Mouse (Mus musculus) left cerebral cortex, postnatal 14 days (tissue): ENCODE measurements around the gene Mtfmt. TPM values are rescaled to one million over a fixed set of nuclear protein-coding genes. Genes with fewer than 3 reads are reported as not detected.

Source experiments
- DNase-seq, 2 experiments: peaks; one replicate each; pipeline ENCODE4 v3.0.0; 2021 to 2022; ENCODE audit warnings: low spot score in 2 of 2, mixed read lengths in 1 of 2
- intact Hi-C: fragments of 180-260 bp; cut with DNase I; formaldehyde crosslinking; loops from one replicate; pipeline ENCODE4 v1.15.1; 2025
- total RNA-seq, 2 experiments: library from RNA; stranded (reverse); gene quantifications; 2 replicates each; pipeline ENCODE4 v1.2.3; 2021

Gene Mtfmt
- total RNA-seq, 2 experiments from 2014 or later, result 16.3 to 18.5 TPM

DNA sequence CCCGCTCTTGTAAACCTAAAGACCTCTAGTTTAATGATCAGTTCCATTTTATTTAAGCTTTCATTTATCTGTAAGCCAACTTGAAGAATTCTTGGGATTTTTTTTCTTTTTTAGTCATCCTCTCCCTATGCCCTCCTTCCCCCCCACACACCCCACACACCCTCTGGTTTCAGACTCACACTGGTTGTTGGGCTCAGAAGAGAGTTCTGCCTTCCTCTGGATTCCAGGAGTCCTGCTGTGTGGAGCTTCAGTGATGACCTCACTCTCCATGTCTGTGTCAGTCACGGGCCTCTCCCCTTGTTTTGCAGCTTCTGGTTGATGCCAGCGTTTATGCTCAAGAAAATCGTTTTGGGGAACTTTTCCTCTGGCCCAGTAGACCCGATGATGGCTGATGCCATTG is 44.5 kb downstream of the Mtfmt start:
- intact Hi-C loops, result no loop called here
- DNase-seq, result no peak

DNA sequence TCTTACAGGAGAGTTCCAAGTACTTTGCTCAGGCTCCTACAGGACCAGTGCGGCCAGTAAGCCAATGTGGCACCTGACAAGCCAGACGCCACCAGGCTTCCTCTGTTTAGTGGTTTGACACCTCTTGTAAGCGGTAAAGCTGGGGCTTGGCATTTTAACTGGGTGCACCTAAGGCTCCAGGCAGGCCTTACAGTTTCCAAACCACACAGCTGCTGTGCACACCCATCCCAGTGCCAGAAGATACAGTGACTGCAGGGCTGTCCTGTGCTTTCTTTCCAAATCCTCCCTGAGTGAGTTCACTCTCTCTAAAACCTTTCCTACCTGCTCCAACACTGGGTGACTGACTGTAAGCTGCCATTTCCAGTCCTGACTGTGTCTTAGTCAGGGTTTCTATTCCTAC is 55.9 kb downstream of the Mtfmt start:
- no peak for DNase-seq
- intact Hi-C loops, result no loop called here

DNA sequence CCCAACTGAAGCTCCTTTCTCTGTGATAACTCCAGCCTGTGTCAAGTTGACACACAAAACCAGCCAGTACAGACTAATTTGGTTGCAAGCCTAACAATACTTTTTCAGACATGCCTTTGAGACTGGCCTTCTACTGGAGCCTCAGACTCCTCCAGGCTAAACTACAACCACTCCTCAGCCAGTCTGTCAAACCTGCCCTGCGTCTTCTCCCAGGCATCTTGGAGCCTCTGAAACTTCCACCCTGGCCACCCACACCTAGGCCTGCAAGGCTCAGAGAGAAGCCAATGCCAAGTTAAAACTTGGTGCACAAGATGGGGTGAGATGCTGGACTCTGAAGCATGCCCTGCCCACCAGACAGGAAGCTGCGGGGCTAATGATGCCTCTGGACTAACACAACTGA is 56.8 kb downstream of the Mtfmt start:
- intact Hi-C loops, result no loop called here
- no peak for DNase-seq

DNA sequence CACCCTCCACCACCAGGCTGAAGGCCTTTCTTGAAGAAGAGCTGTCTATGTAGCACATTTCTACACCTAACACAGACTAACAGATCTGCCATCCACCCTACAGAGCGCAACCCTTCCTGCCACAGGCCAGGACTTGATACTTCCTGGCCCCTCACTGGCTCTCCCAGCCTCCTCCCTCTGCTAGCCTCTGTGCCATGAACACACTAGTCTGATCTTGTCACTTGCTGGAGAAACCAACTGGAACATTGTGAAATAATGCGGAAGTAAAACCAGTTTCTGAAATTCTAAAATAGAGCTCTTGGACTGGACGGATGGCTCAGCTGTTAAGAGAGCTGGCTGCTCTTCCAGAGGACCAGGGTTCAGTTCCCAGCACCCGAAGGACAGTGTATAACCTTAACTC is 57.3 kb downstream of the Mtfmt start:
- intact Hi-C loops, result no loop called here
- no peak for DNase-seq

DNA sequence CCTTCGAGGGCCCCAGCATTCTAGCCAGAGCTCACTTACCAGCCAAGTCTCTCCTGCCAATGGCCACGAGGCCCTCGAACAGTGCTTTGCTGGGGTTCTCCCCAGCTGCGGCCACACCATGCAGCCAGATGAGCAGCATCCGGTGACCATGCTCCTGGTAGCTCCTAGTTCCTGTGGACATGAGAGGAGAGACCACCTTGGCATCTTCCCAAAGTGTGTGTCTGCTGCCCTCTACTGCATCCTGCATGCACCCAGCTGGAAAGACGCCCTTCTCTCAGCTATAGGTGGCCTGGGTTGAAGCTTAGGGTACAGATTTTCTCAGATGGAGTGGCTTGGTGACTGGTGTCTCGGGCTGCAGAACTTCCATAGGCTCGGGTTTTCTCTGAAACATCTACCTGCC is 66.6 kb downstream of the Mtfmt start:
- no peak for DNase-seq
- intact Hi-C loops, result no loop called here

Other genes starting within 250 kb of the Mtfmt start
- 1 to 10 TPM; 3.1 to 3.9 TPM for gene Parp16, start 240.4 kb upstream of the Mtfmt start, total RNA-seq
- not detected for gene Cilp, start 170.6 kb upstream of the Mtfmt start, total RNA-seq
- 10 to 100 TPM; 27.3 to 28.3 TPM for gene Clpx, start 141.5 kb upstream of the Mtfmt start, total RNA-seq
- gene Pdcd7, start 89.7 kb upstream of the Mtfmt start, total RNA-seq, result 10 to 100 TPM; 21.5 to 22.6 TPM
- gene Ubap1l, start 74.7 kb upstream of the Mtfmt start, total RNA-seq, result 1 to 10 TPM; 3.3 to 3.7 TPM
- gene Kbtbd13, start 44.1 kb upstream of the Mtfmt start, total RNA-seq, result under 1 TPM in 1 of 2 experiments, not detected in 1; 0.15 TPM
- 1 to 10 TPM; 2.6 to 3.3 TPM for gene Rasl12, start 37.3 kb upstream of the Mtfmt start, total RNA-seq
- gene Slc51b, start 12.8 kb upstream of the Mtfmt start, total RNA-seq, result not detected
- gene Spg21, start 25.2 kb downstream of the Mtfmt start, total RNA-seq, result 10 to 100 TPM; 27.0 to 27.8 TPM
- gene Ankdd1a, start 84.4 kb downstream of the Mtfmt start, total RNA-seq, result 1 to 10 TPM; 3.1 TPM
- gene Plekho2, start 144.3 kb downstream of the Mtfmt start, total RNA-seq, result 1 to 10 TPM; 6.5 to 9.6 TPM
- under 1 TPM; 0.42 to 0.82 TPM for gene Pif1, start 151.4 kb downstream of the Mtfmt start, total RNA-seq
- 1 to 10 TPM; 1.8 to 2.3 TPM for gene Rbpms2, start 193.9 kb downstream of the Mtfmt start, total RNA-seq
- gene Oaz2, start 232.2 kb downstream of the Mtfmt start, total RNA-seq, result 100 to 1,000 TPM; 240 to 243 TPM